Mouse (Mus musculus): ENCODE measurements at regions not wholly inside any gene's neighbourhood (a gene's known extent, or its start where the extent isn't known, plus 50 kb on each side); places are given as distances from the start of the nearest gene placed in this dataset.
A peak's percentile ranks its signal among the peaks of the same experiment; 100 is the strongest.

DNA sequence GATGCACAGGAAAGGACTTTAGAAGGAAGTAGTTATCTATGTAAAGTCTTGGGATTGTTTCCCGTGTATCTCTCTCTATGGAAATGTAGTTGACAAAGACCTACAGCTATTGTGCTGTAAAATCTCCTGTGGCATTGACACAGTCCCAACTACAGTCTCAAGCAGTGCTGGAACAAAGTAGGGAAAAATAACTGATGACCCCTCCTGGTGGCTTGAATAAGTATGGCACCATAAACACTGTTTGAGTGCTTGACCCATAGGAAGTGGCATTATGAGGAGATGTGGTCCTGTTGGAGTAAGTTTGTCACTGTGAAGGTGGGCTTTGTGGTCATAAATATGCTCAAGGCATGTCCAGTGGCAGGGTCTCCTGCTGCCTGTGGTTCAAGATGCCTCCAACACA is 928.4 kb upstream of the Mms22l start:
- no peak for DNase-seq (ENCODE audit: low spot score)
- H3K4me1 ChIP-seq (ENCODE audit: control insufficient read depth, insufficient read depth, low read length), result no peaks in the 10 kb centered on the region
- no peak overlapping the region for H3K4me3 ChIP-seq (ENCODE audit: low read depth, low read length)
- H3K9ac ChIP-seq (ENCODE audit: low read length), result no peak overlapping the region
- 56% methylated on average over 1 of the region's 1 CpGs for WGBS
- H3K27ac ChIP-seq (ENCODE audit: low read depth, low read length), result no peak overlapping the region
- no peaks in the 10 kb centered on the region for H3K36me3 ChIP-seq (ENCODE audit: control insufficient read depth, insufficient read depth, low read length)
- H3K9me3 ChIP-seq (replicated peaks; ENCODE audit: control insufficient read depth, low read length), result 0 out of 2 replicates have a peak, but pooled peaks cover 3% of the 10 kb centered on the region
- no peaks in the 10 kb centered on the region for H3K27me3 ChIP-seq (replicated peaks; ENCODE audit: control insufficient read depth, insufficient read depth, low read length)
- no peak overlapping the region for H3K4me2 ChIP-seq (ENCODE audit: low read length)
- ATAC-seq, result no peak

DNA sequence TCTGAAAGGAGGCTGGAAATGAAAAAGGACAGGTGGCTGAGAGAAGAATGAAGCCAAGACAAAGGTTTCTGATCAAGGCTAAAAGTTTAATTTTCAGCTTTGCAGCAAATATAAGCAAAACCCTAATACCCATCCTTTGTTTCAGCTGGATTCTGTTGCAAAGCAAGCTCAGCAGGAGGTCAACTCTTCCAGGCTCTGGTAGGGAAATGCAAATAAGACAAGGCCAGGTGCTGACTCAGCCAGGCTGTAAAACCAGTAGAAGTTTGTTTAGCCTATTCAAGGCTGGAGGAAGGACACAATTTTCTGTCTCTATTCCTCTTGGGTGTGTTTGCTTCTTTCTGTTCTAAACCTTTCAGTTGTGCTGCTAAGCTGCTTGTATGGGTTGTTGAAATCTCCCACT is 923.2 kb upstream of the Mms22l start:
- no peak overlapping the region for H3K9ac ChIP-seq (ENCODE audit: low read length)
- ATAC-seq (no peak), DNase-seq (ENCODE audit: low spot score) (no peak)
- H3K9me3 ChIP-seq (replicated peaks; ENCODE audit: control insufficient read depth, low read length), result no peaks in the 10 kb centered on the region
- H3K4me1 ChIP-seq (ENCODE audit: control insufficient read depth, insufficient read depth, low read length), result no peaks in the 10 kb centered on the region
- H3K36me3 ChIP-seq (ENCODE audit: control insufficient read depth, insufficient read depth, low read length), result no peaks in the 10 kb centered on the region
- no peak overlapping the region for H3K27ac ChIP-seq (ENCODE audit: low read depth, low read length)
- no peak overlapping the region for H3K4me2 ChIP-seq (ENCODE audit: low read length)
- no peaks in the 10 kb centered on the region for H3K27me3 ChIP-seq (replicated peaks; ENCODE audit: control insufficient read depth, insufficient read depth, low read length)
- no peak overlapping the region for H3K4me3 ChIP-seq (ENCODE audit: low read depth, low read length)

DNA sequence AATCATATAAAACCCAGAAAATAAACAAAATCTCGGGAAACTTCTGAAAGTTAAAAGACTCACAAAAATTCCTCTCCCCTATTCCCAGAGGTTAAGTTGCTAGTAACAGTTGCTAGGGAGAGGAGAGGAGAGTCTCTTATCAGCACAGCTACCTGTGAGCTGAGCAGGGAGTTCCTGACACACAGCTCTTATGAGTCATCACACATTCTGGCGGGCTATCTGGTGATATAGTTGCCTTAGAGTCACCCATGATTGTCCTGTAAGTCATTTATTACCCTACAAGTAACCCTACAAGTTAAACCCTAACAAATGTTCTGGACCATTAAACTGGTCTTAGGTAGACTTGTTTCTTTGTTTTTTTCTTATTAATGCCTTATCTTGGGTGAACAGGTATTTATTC is 908.8 kb upstream of the Mms22l start:
- ATAC-seq, result no peak
- Histone ChIP-seq H3K36me3 (ENCODE audit: control insufficient read depth, insufficient read depth, low read length) (no peaks in the 10 kb centered on the region), H3K9me3 (replicated peaks; ENCODE audit: control insufficient read depth, low read length) (no peaks in the 10 kb centered on the region), H3K4me2 (ENCODE audit: low read length) (no peak overlapping the region), H3K27ac (ENCODE audit: low read depth, low read length) (no peak overlapping the region), H3K4me1 (ENCODE audit: control insufficient read depth, insufficient read depth, low read length) (no peaks in the 10 kb centered on the region), H3K4me3 (ENCODE audit: low read depth, low read length) (no peak overlapping the region), H3K9ac (ENCODE audit: low read length) (no peak overlapping the region), H3K27me3 (replicated peaks; ENCODE audit: control insufficient read depth, insufficient read depth, low read length) (no peaks in the 10 kb centered on the region)
- no peak for DNase-seq (ENCODE audit: low spot score)
- 84% methylated on average over 2 of the region's 2 CpGs for WGBS

DNA sequence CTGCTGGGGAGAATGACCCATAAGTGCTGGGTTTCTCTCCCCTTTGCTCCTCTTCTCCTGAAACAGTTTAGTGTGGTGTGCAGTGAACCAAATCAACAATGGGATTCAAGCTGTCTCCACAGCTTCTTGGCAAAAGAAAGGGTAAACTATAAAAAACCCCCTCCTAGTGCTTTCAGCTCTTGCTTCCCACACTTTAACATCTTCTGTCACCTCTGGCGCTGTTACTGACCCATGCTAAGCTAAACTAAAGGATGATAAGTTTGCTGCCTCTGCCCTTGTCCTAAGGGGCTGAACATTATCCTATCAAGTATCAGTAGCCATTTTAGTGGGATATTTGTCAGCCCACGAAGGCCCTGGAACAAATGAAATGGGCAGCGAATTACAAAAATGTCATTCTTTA is 905.4 kb upstream of the Mms22l start:
- DNase-seq (ENCODE audit: low spot score), result no peak
- no peak overlapping the region for H3K9ac ChIP-seq (ENCODE audit: low read length)
- WGBS, result 53% methylated on average over 3 of the region's 3 CpGs

DNA sequence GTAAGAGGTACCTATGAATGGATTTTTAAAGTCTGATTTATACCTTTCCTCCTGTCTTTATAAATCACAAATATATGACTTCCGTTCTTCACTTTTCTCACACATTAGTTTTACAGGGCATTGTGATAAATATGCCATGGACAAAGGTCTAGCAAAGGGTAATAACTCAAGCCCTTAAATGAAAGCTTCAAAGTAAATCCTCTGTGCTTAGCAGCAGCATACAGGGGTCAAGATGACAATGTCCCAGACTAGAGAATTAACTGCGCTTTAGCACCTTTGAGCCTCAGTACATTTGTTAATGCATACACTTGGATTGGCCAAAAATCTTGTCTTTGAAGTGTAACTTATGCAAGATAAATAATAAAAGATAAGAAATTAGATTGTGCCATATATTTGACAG is 904.7 kb upstream of the Mms22l start:
- ATAC-seq, result no peak
- H3K4me2 ChIP-seq (ENCODE audit: low read length), result no peak overlapping the region
- H3K27ac ChIP-seq (ENCODE audit: low read depth, low read length), result no peak overlapping the region
- DNase-seq (ENCODE audit: low spot score), result no peak
- H3K9me3 ChIP-seq (replicated peaks; ENCODE audit: control insufficient read depth, low read length), result no peaks in the 10 kb centered on the region
- 98% methylated on average over 2 of the region's 2 CpGs for WGBS
- H3K4me3 ChIP-seq (ENCODE audit: low read depth, low read length), result no peak overlapping the region
- no peaks in the 10 kb centered on the region for H3K27me3 ChIP-seq (replicated peaks; ENCODE audit: control insufficient read depth, insufficient read depth, low read length)
- no peak overlapping the region for H3K9ac ChIP-seq (ENCODE audit: low read length)
- H3K36me3 ChIP-seq (ENCODE audit: control insufficient read depth, insufficient read depth, low read length), result no peaks in the 10 kb centered on the region
- H3K4me1 ChIP-seq (ENCODE audit: control insufficient read depth, insufficient read depth, low read length), result no peaks in the 10 kb centered on the region

More for the DNA sequence above, 905.4 kb upstream of the Mms22l start:
- H3K4me3 ChIP-seq (ENCODE audit: low read depth, low read length), result no peak overlapping the region
- no peaks in the 10 kb centered on the region for H3K9me3 ChIP-seq (replicated peaks; ENCODE audit: control insufficient read depth, low read length)
- ATAC-seq, result no peak
- no peak overlapping the region for H3K4me2 ChIP-seq (ENCODE audit: low read length)
- H3K27ac ChIP-seq (ENCODE audit: low read depth, low read length), result no peak overlapping the region
- no peaks in the 10 kb centered on the region for H3K4me1 ChIP-seq (ENCODE audit: control insufficient read depth, insufficient read depth, low read length)
- no peaks in the 10 kb centered on the region for H3K27me3 ChIP-seq (replicated peaks; ENCODE audit: control insufficient read depth, insufficient read depth, low read length)
- no peaks in the 10 kb centered on the region for H3K36me3 ChIP-seq (ENCODE audit: control insufficient read depth, insufficient read depth, low read length)

DNA sequence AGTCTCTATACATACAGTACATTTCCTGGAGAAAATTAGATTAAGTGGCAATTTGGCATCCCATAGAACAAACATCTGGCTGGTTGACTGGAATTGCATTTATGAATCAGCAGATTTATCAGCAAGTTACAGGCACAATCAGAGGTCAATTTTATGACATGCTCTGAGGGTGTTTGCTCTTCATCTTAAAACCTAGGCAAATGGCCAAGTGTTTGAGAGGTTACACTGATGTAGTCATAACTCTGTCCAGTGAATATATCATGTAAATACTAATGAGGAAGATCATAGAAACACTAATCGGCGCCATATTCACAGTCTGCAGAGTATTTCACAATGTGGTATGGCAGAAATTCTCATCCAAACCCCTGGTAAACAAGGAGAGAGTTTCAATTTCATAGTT is 896.2 kb upstream of the Mms22l start:
- Histone ChIP-seq H3K27me3 (replicated peaks; ENCODE audit: control insufficient read depth, insufficient read depth, low read length) (no peaks in the 10 kb centered on the region), H3K9ac (ENCODE audit: low read length) (no peak overlapping the region), H3K4me2 (ENCODE audit: low read length) (no peak overlapping the region), H3K27ac (ENCODE audit: low read depth, low read length) (no peak overlapping the region), H3K4me3 (ENCODE audit: low read depth, low read length) (no peak overlapping the region), H3K4me1 (ENCODE audit: control insufficient read depth, insufficient read depth, low read length) (peaks cover 14% of the 10 kb centered on the region), H3K36me3 (ENCODE audit: control insufficient read depth, insufficient read depth, low read length) (no peaks in the 10 kb centered on the region), H3K9me3 (replicated peaks; ENCODE audit: control insufficient read depth, low read length) (no peaks in the 10 kb centered on the region)
- no peak for ATAC-seq
- 91% methylated on average over 2 of the region's 2 CpGs for WGBS
- no peak for DNase-seq (ENCODE audit: low spot score)

DNA sequence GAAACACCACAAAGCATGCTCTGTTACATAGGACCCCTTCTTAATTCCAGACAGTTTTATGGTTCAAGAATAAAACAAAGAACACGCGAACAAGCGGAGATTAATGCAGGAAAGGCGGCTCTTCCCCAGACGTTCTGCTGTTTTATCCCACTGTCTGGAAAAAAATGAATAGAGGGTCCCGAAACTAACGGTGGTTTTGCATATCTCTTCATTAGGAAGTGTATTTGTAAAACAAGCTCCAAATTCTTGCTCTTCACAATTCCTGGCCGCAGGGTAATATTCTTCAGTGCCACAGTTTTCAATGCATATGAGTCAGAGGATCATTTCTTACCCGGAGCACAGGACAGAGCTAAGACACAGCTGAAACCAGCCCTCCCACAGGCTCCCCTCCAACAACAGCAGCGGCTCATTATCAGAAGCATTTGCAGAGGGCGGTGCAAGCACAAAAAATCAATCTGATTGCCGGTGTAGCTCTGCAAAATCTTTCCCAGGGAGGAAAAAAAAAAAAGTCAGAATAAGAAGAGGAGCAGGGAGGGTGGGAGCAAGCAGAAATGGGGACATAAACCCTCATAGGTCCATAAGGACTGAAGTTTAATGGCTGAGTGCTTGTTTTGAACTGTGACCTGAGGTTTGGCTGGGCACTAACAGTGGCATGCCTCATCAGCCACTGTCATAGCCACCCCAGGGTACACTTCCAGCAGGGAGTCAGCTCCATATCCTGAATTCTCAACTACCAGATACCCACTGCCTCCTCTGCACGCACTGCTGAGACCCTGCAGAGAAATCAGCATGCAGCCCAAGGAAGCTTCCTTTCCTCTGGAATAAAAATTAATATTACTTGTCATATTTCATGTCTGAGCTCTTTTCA is 894.6 kb upstream of the Mms22l start:
- DNase-seq (ENCODE audit: low spot score) (peak; percentile 69), ATAC-seq (peak; percentile 79)
- Histone ChIP-seq H3K4me1 (ENCODE audit: control insufficient read depth, insufficient read depth, low read length) (peaks cover 14% of the 10 kb centered on the region), H3K27ac (ENCODE audit: low read depth, low read length) (peak overlapping the region; percentile 78), H3K9ac (ENCODE audit: low read length) (peak overlapping the region; percentile 45; the same call in 1 of the 2 replicates), H3K9me3 (replicated peaks; ENCODE audit: control insufficient read depth, low read length) (no peaks in the 10 kb centered on the region), H3K36me3 (ENCODE audit: control insufficient read depth, insufficient read depth, low read length) (no peaks in the 10 kb centered on the region), H3K27me3 (replicated peaks; ENCODE audit: control insufficient read depth, insufficient read depth, low read length) (no peaks in the 10 kb centered on the region), H3K4me3 (ENCODE audit: low read depth, low read length) (peak overlapping the region; percentile 7), H3K4me2 (ENCODE audit: low read length) (peak overlapping the region; percentile 42)
- 2% methylated on average over 13 of the region's 13 CpGs for WGBS

DNA sequence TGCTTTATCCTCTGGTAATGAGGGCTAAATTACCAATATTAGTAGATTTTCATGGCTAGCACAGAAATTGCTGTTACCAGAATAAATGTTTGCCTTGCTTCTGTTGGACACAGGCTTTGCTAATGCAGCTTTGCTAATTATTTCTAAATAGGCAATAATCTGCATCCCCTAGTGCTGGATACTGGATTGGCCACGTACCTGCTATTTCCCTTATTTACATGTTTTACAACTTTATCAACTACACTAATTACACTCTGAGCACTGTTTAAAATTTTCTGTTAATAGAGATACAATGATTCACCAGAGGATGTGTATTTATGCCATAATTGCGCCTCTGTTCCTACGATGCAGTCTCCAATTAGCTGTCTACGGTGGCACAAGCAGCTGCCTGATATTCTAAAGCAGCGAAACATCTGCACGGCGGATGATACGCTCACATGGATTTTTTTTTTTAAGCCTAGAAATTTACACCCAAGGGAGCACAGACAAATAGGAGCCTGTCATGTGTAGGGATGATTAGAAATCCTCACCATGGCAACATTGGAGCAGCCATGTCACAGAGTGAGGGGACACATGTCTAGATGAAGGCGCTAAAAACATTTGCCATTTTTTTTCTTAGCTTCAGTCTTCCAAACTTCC is 893.8 kb upstream of the Mms22l start:
- WGBS, result 14% methylated on average over 9 of the region's 9 CpGs
- DNase-seq (ENCODE audit: low spot score), result peak; percentile 84

DNA sequence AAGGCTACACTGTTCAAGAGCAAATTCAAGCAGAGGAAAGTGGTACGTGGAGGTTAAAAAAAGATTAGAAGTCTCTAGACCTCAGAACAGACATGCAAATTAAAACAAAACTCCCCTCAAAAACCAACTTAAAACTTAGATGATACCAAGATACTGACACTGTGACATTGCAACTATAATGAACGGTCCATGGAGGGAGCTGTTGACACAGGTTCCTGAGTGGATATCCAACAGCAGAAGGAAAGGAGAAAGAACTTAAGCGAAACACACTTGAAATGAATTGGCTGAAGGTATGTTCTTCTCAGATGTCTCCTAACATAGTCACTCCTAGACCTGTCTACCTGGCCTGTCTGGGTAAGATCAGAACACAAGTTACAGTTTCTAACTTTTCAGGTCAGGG is 888.9 kb upstream of the Mms22l start:
- H3K9ac ChIP-seq (ENCODE audit: low read length), result no peak overlapping the region
- H3K27ac ChIP-seq (ENCODE audit: low read depth, low read length), result no peak overlapping the region
- no peaks in the 10 kb centered on the region for H3K36me3 ChIP-seq (ENCODE audit: control insufficient read depth, insufficient read depth, low read length)
- DNase-seq (ENCODE audit: low spot score) (no peak), ATAC-seq (no peak)
- no peak overlapping the region for H3K4me3 ChIP-seq (ENCODE audit: low read depth, low read length)
- no peaks in the 10 kb centered on the region for H3K27me3 ChIP-seq (replicated peaks; ENCODE audit: control insufficient read depth, insufficient read depth, low read length)
- H3K4me2 ChIP-seq (ENCODE audit: low read length), result no peak overlapping the region
- no peaks in the 10 kb centered on the region for H3K9me3 ChIP-seq (replicated peaks; ENCODE audit: control insufficient read depth, low read length)
- 69% methylated on average over 3 of the region's 3 CpGs for WGBS
- H3K4me1 ChIP-seq (ENCODE audit: control insufficient read depth, insufficient read depth, low read length), result peaks cover 2% of the 10 kb centered on the region; the same call in 1 of the 2 replicates

More for the DNA sequence above, 893.8 kb upstream of the Mms22l start:
- Histone ChIP-seq H3K4me2 (ENCODE audit: low read length) (peak overlapping the region; percentile 42), H3K36me3 (ENCODE audit: control insufficient read depth, insufficient read depth, low read length) (no peaks in the 10 kb centered on the region), H3K4me3 (ENCODE audit: low read depth, low read length) (0 out of 2 replicates have a peak overlapping the region, but pooled peaks have one; percentile 7), H3K9me3 (replicated peaks; ENCODE audit: control insufficient read depth, low read length) (no peaks in the 10 kb centered on the region), H3K9ac (ENCODE audit: low read length) (peak overlapping the region; percentile 45; the same call in 1 of the 2 replicates), H3K4me1 (ENCODE audit: control insufficient read depth, insufficient read depth, low read length) (peaks cover 14% of the 10 kb centered on the region), H3K27me3 (replicated peaks; ENCODE audit: control insufficient read depth, insufficient read depth, low read length) (no peaks in the 10 kb centered on the region), H3K27ac (ENCODE audit: low read depth, low read length) (peak overlapping the region; percentile 78)
- peak; percentile 76 for ATAC-seq
